Mouse (Mus musculus): Measurements from ENCODE around the gene Polr3f. TPM values are rescaled to one million over a fixed set of nuclear protein-coding genes. Genes with fewer than 3 reads are reported as not detected.

Gene Polr3f
- 30.7 and 37.8 TPM in 2 replicates for polyA plus RNA-seq (2014; fragmentation: Nextera tagmentation; extraction: Ambion mirVana)

- Histone ChIP-seq H3K27ac (ENCODE audit: low read depth, low read length) (peak within 1 kb of the TSS; percentile 91), H3K27me3 (ENCODE audit: control insufficient read depth, insufficient read depth, low read length) (no peaks in the 10 kb centered on the region), H3K36me3 (ENCODE audit: control insufficient read depth, insufficient read depth, low read length) (0 out of 2 replicates have a peak, but pooled peaks cover 2% of the 10 kb centered on the region), H3K4me3 (ENCODE audit: low read depth, low read length) (peak within 1 kb of the TSS; percentile 95), H3K9ac (ENCODE audit: low read depth, low read length) (peak within 1 kb of the TSS; percentile 83), H3K4me1 (replicated peaks; ENCODE audit: control insufficient read depth, insufficient read depth, low read length) (no peaks in the 10 kb centered on the region), H3K9me3 (ENCODE audit: control insufficient read depth, low read length) (no peaks in the 10 kb centered on the region), H3K4me2 (replicated peaks; ENCODE audit: low read depth, low read length) (peak within 1 kb of the TSS; percentile 75)
- DNase-seq (ENCODE audit: low spot score) = peak; percentile 97
- peak; percentile 98 for ATAC-seq (ENCODE audit: low FRiP score)
- 1% methylated on average over 56 of the region's 56 CpGs for WGBS
Measured at GRCm38 (mm10) chr2:144526981-144527820, at the start of gene Polr3f, which contains the start of gene Dzank1. Polr3f (plus strand) TSS chr2:144527718. Dzank1 (minus strand) TSS chr2:144527414.

GRCm38 (mm10) chr2:144479421-144479820 lies 48.1 kb upstream of the Polr3f start:
- no peak for ATAC-seq (ENCODE audit: low FRiP score)
- Histone ChIP-seq H3K9me3 (ENCODE audit: control insufficient read depth, low read length) (no peaks in the 10 kb centered on the region), H3K4me1 (replicated peaks; ENCODE audit: control insufficient read depth, insufficient read depth, low read length) (no peaks in the 10 kb centered on the region), H3K4me2 (replicated peaks; ENCODE audit: low read depth, low read length) (no peak overlapping the region), H3K4me3 (ENCODE audit: low read depth, low read length) (no peak overlapping the region), H3K27me3 (ENCODE audit: control insufficient read depth, insufficient read depth, low read length) (no peaks in the 10 kb centered on the region), H3K36me3 (ENCODE audit: control insufficient read depth, insufficient read depth, low read length) (no peaks in the 10 kb centered on the region), H3K9ac (ENCODE audit: low read depth, low read length) (no peak overlapping the region), H3K27ac (ENCODE audit: low read depth, low read length) (no peak overlapping the region)
- no peak for DNase-seq (ENCODE audit: low spot score)
- whole genome bisulfite sequencing = 84% methylated on average over 2 of the region's 2 CpGs

GRCm38 (mm10) chr2:144484084-144484483 lies 43.4 kb upstream of the Polr3f start:
- Histone ChIP-seq H3K4me2 (replicated peaks; ENCODE audit: low read depth, low read length) (no peak overlapping the region), H3K4me3 (ENCODE audit: low read depth, low read length) (no peak overlapping the region), H3K4me1 (replicated peaks; ENCODE audit: control insufficient read depth, insufficient read depth, low read length) (no peaks in the 10 kb centered on the region), H3K9me3 (ENCODE audit: control insufficient read depth, low read length) (no peaks in the 10 kb centered on the region), H3K36me3 (ENCODE audit: control insufficient read depth, insufficient read depth, low read length) (no peaks in the 10 kb centered on the region), H3K9ac (ENCODE audit: low read depth, low read length) (no peak overlapping the region), H3K27ac (ENCODE audit: low read depth, low read length) (no peak overlapping the region), H3K27me3 (ENCODE audit: control insufficient read depth, insufficient read depth, low read length) (no peaks in the 10 kb centered on the region)
- 77% methylated on average over 1 of the region's 1 CpGs for WGBS
- no peak for ATAC-seq (ENCODE audit: low FRiP score)
- no peak for DNase-seq (ENCODE audit: low spot score)

GRCm38 (mm10) chr2:144485439-144485838 lies 42.1 kb upstream of the Polr3f start:
- Histone ChIP-seq H3K4me3 (ENCODE audit: low read depth, low read length) (no peak overlapping the region), H3K9me3 (ENCODE audit: control insufficient read depth, low read length) (no peaks in the 10 kb centered on the region), H3K27me3 (ENCODE audit: control insufficient read depth, insufficient read depth, low read length) (no peaks in the 10 kb centered on the region), H3K4me2 (replicated peaks; ENCODE audit: low read depth, low read length) (no peak overlapping the region), H3K4me1 (replicated peaks; ENCODE audit: control insufficient read depth, insufficient read depth, low read length) (no peaks in the 10 kb centered on the region), H3K27ac (ENCODE audit: low read depth, low read length) (no peak overlapping the region), H3K9ac (ENCODE audit: low read depth, low read length) (no peak overlapping the region), H3K36me3 (ENCODE audit: control insufficient read depth, insufficient read depth, low read length) (no peaks in the 10 kb centered on the region)
- ATAC-seq (ENCODE audit: low FRiP score) (no peak), DNase-seq (ENCODE audit: low spot score) (no peak)
- WGBS = 87% methylated on average over 7 of the region's 7 CpGs

GRCm38 (mm10) chr2:144487476-144487875 lies 40.0 kb upstream of the Polr3f start:
- no peaks in the 10 kb centered on the region for H3K9me3 ChIP-seq (ENCODE audit: control insufficient read depth, low read length)
- H3K4me2 ChIP-seq (replicated peaks; ENCODE audit: low read depth, low read length) = no peak overlapping the region
- no peak for ATAC-seq (ENCODE audit: low FRiP score)
- H3K9ac ChIP-seq (ENCODE audit: low read depth, low read length) = no peak overlapping the region
- H3K4me1 ChIP-seq (replicated peaks; ENCODE audit: control insufficient read depth, insufficient read depth, low read length) = no peaks in the 10 kb centered on the region
- H3K27ac ChIP-seq (ENCODE audit: low read depth, low read length) = no peak overlapping the region
- no peak overlapping the region for H3K4me3 ChIP-seq (ENCODE audit: low read depth, low read length)
- no peaks in the 10 kb centered on the region for H3K36me3 ChIP-seq (ENCODE audit: control insufficient read depth, insufficient read depth, low read length)
- WGBS = 80% methylated on average over 6 of the region's 6 CpGs
- DNase-seq (ENCODE audit: low spot score) = no peak
- no peaks in the 10 kb centered on the region for H3K27me3 ChIP-seq (ENCODE audit: control insufficient read depth, insufficient read depth, low read length)

GRCm38 (mm10) chr2:144489342-144489741 lies 38.2 kb upstream of the Polr3f start:
- 91% methylated on average over 5 of the region's 5 CpGs for WGBS

GRCm38 (mm10) chr2:144502134-144502533 lies 25.4 kb upstream of the Polr3f start:
- no peaks in the 10 kb centered on the region for H3K4me1 ChIP-seq (replicated peaks; ENCODE audit: control insufficient read depth, insufficient read depth, low read length)
- H3K27ac ChIP-seq (ENCODE audit: low read depth, low read length) = no peak overlapping the region
- ATAC-seq (ENCODE audit: low FRiP score) (no peak), DNase-seq (ENCODE audit: low spot score) (no peak)
- no peaks in the 10 kb centered on the region for H3K27me3 ChIP-seq (ENCODE audit: control insufficient read depth, insufficient read depth, low read length)
- H3K36me3 ChIP-seq (ENCODE audit: control insufficient read depth, insufficient read depth, low read length) = no peaks in the 10 kb centered on the region
- no peak overlapping the region for H3K4me2 ChIP-seq (replicated peaks; ENCODE audit: low read depth, low read length)
- no peak overlapping the region for H3K4me3 ChIP-seq (ENCODE audit: low read depth, low read length)
- H3K9me3 ChIP-seq (ENCODE audit: control insufficient read depth, low read length) = no peaks in the 10 kb centered on the region
- WGBS = 90% methylated on average over 6 of the region's 6 CpGs
- H3K9ac ChIP-seq (ENCODE audit: low read depth, low read length) = no peak overlapping the region

More at GRCm38 (mm10) chr2:144489342-144489741, 38.2 kb upstream of the Polr3f start:
- ATAC-seq (ENCODE audit: low FRiP score) (no peak), DNase-seq (ENCODE audit: low spot score) (no peak)
- Histone ChIP-seq H3K9me3 (ENCODE audit: control insufficient read depth, low read length) (no peaks in the 10 kb centered on the region), H3K9ac (ENCODE audit: low read depth, low read length) (no peak overlapping the region), H3K27me3 (ENCODE audit: control insufficient read depth, insufficient read depth, low read length) (no peaks in the 10 kb centered on the region), H3K4me3 (ENCODE audit: low read depth, low read length) (no peak overlapping the region), H3K36me3 (ENCODE audit: control insufficient read depth, insufficient read depth, low read length) (no peaks in the 10 kb centered on the region), H3K4me2 (replicated peaks; ENCODE audit: low read depth, low read length) (no peak overlapping the region), H3K27ac (ENCODE audit: low read depth, low read length) (no peak overlapping the region), H3K4me1 (replicated peaks; ENCODE audit: control insufficient read depth, insufficient read depth, low read length) (no peaks in the 10 kb centered on the region)

- H3K4me1 ChIP-seq (replicated peaks; ENCODE audit: control insufficient read depth, insufficient read depth, low read length) = no peaks in the 10 kb centered on the region
- ATAC-seq (ENCODE audit: low FRiP score) (no peak), DNase-seq (ENCODE audit: low spot score) (no peak)
- 92% methylated on average over 3 of the region's 3 CpGs for WGBS
- H3K9ac ChIP-seq (ENCODE audit: low read depth, low read length) = no peak overlapping the region
- H3K9me3 ChIP-seq (ENCODE audit: control insufficient read depth, low read length) = no peaks in the 10 kb centered on the region
- H3K4me2 ChIP-seq (replicated peaks; ENCODE audit: low read depth, low read length) = no peak overlapping the region
- H3K27ac ChIP-seq (ENCODE audit: low read depth, low read length) = no peak overlapping the region
- no peaks in the 10 kb centered on the region for H3K27me3 ChIP-seq (ENCODE audit: control insufficient read depth, insufficient read depth, low read length)
- no peak overlapping the region for H3K4me3 ChIP-seq (ENCODE audit: low read depth, low read length)
- H3K36me3 ChIP-seq (ENCODE audit: control insufficient read depth, insufficient read depth, low read length) = no peaks in the 10 kb centered on the region
Measured at GRCm38 (mm10) chr2:144514619-144515018, 12.9 kb upstream of the Polr3f start.

GRCm38 (mm10) chr2:144519772-144520171 lies 7.7 kb upstream of the Polr3f start:
- H3K27ac ChIP-seq (ENCODE audit: low read depth, low read length) = no peak overlapping the region
- 90% methylated on average over 3 of the region's 3 CpGs for WGBS
- H3K4me3 ChIP-seq (ENCODE audit: low read depth, low read length) = no peak overlapping the region
- ATAC-seq (ENCODE audit: low FRiP score) (no peak), DNase-seq (ENCODE audit: low spot score) (no peak)
- no peaks in the 10 kb centered on the region for H3K4me1 ChIP-seq (replicated peaks; ENCODE audit: control insufficient read depth, insufficient read depth, low read length)
- no peak overlapping the region for H3K4me2 ChIP-seq (replicated peaks; ENCODE audit: low read depth, low read length)
- H3K27me3 ChIP-seq (ENCODE audit: control insufficient read depth, insufficient read depth, low read length) = no peaks in the 10 kb centered on the region
- H3K9ac ChIP-seq (ENCODE audit: low read depth, low read length) = no peak overlapping the region
- H3K9me3 ChIP-seq (ENCODE audit: control insufficient read depth, low read length) = no peaks in the 10 kb centered on the region
- H3K36me3 ChIP-seq (ENCODE audit: control insufficient read depth, insufficient read depth, low read length) = no peaks in the 10 kb centered on the region
